7 mouse cellular contexts compared by ENCODE assay signal in genomic region chr12:73002281-73002680, GRCm38 (mm10). TPM values are rescaled to one million over a fixed set of nuclear protein-coding genes. Genes with fewer than 3 reads are reported as not detected.
DNase-seq lines count a peak whose midpoint lies in the region; TF ChIP-seq lines count a peak whose summit lies in the region.
"Not testable (repeated sequence)": the region's sequence is repeated elsewhere in the genome, so short reads cannot be mapped to it uniquely, and the experiment has no call there.

No protein-coding gene starts in this region.

- not testable (repeated sequence) for TF ChIP-seq CTCF in lung, adult 2 months (IDR thresholded peaks at IDR 0.05; ENCODE audit: insufficient read depth, low read length)

- H3K4me1 ChIP-seq in lung, adult 2 months (ENCODE audit: control insufficient read depth, insufficient read depth, low read length): not testable (repeated sequence)

- not testable (repeated sequence) for TF ChIP-seq POLR2A in lung, adult 2 months (IDR thresholded peaks at IDR 0.05; ENCODE audit: borderline replicate concordance, extremely low read depth, low read depth, low read length)

- DNase-seq in adrenal gland, adult 2 months: peak; percentile 76
- peak; percentile 38 to 56 for DNase-seq in cerebellum, postnatal 14 days
- DNase-seq in heart, adult 18-20 months: peak; percentile 60 to 66
- DNase-seq in kidney, postnatal 10 days: peak; percentile 73
- peak; percentile 36 for DNase-seq in lung, adult 2 months
- peak; percentile 24 to 26 for DNase-seq in right cerebral cortex, postnatal 10 days (ENCODE audit: low spot score in 2 of 2)
- peak; percentile 39 for DNase-seq in thymus, postnatal 25 days

- WGBS in lung, adult 2 months: 48% methylated on average over 17 of the region's 17 CpGs

- not testable (repeated sequence) for H3K4me3 ChIP-seq in lung, adult 2 months (replicated peaks; ENCODE audit: extremely low read depth, low read depth, low read length)

RNA-seq across cellular contexts. Expression of gene Six1, which starts 51.4 kb away (rescaled TPM):
- 1 to 10 TPM; 1.6 to 4.5 TPM for total RNA-seq in adrenal gland, adult 2 months (2021)
- polyA plus RNA-seq in adrenal gland, adult 2 months (2012; rRNA removed): 0.93 and 2.0 TPM in 2 replicates
- 1 to 10 TPM; 1.6 to 2.0 TPM for total RNA-seq in heart, adult 18-20 months (2021)
- 3.0 and 3.6 TPM in 2 replicates for polyA plus RNA-seq in lung, adult 2 months (2012; rRNA removed)

Comparison
In these comparisons a context has a peak if more than half of its experiments do, and no peak if none do; other contexts are left out.
1. DNase-seq: peak in every context shown above with its lines; median percentile 76 in adrenal gland, adult 2 months; 73 in kidney, postnatal 10 days; 63 in heart, adult 18-20 months; 47 in cerebellum, postnatal 14 days; 39 in thymus, postnatal 25 days; 36 in lung, adult 2 months; 25 in right cerebral cortex, postnatal 10 days.